Mouse (Mus musculus) cerebellum, postnatal 14 days (tissue): ENCODE measurements around the gene Xpnpep3.

Experiments used
- DNase-seq, 2 experiments: peaks; one replicate each; pipeline ENCODE4 v3.0.0; 2021; ENCODE audit warnings: mixed read lengths in 2 of 2

Gene Xpnpep3

GRCm38 (mm10) chr15:81482966-81483365, 83.0 kb downstream of the Xpnpep3 start:
- DNase-seq, result no peak

GRCm38 (mm10) chr15:81483691-81484090, 83.8 kb downstream of the Xpnpep3 start:
- DNase-seq, result no peak

GRCm38 (mm10) chr15:81485483-81485882, 85.5 kb downstream of the Xpnpep3 start:
- DNase-seq, result no peak

GRCm38 (mm10) chr15:81503466-81503865, 103.5 kb downstream of the Xpnpep3 start:
- no peak for DNase-seq

- no peak for DNase-seq
Measured at GRCm38 (mm10) chr15:81503995-81504394, 104.1 kb downstream of the Xpnpep3 start.
